Mouse (Mus musculus) kidney, adult 2 months (tissue): ENCODE results near the gene 1700001O22Rik. TPM values are rescaled to one million over a fixed set of nuclear protein-coding genes. Genes with fewer than 3 reads are reported as not detected.

Experiments
- DNase-seq: peaks from one replicate; pipeline ENCODE4 v3.0.0; 2021
- H3K27ac ChIP-seq: fragments of 200-500 bp; 2 replicates; pipeline ENCODE4 v1.5.1; 2012; ENCODE audit warnings: low read depth, low read length, control low read depth, inconsistent platforms; ENCODE audit not compliant: insufficient read depth
- H3K27me3 ChIP-seq: fragments of 200-500 bp; replicated peaks from 2 replicates; pipeline ENCODE4 v1.6.1; 2012; ENCODE audit warnings: mild to moderate bottlenecking, moderate library complexity, low read length, inconsistent platforms; ENCODE audit not compliant: control insufficient read depth, insufficient read depth
- H3K36me3 ChIP-seq: fragments of 200-500 bp; 2 replicates; pipeline ENCODE4 v1.6.1; 2012; ENCODE audit warnings: mild to moderate bottlenecking, moderate library complexity, low read length, inconsistent platforms; ENCODE audit not compliant: control insufficient read depth, insufficient read depth
- H3K4me1 ChIP-seq: fragments of 200-500 bp; 2 replicates; pipeline ENCODE4 v1.6.1; 2011; ENCODE audit warnings: low read length; ENCODE audit not compliant: control insufficient read depth, insufficient read depth
- H3K4me3 ChIP-seq: fragments of 200-500 bp; 2 replicates; pipeline ENCODE4 v1.5.1; 2011; ENCODE audit warnings: mild to moderate bottlenecking, low read depth, low read length, control low read depth; ENCODE audit not compliant: insufficient read depth
- CTCF ChIP-seq: fragments of 200-500 bp; conservative IDR thresholded peaks from 2 replicates; pipeline ENCODE4 v1.5.1; 2011; ENCODE audit warnings: low read depth, mild to moderate bottlenecking, control low read depth, low read length, moderate library complexity, mixed read lengths; ENCODE audit not compliant: insufficient read depth, insufficient read length
- POLR2A ChIP-seq: fragments of 200-500 bp; IDR thresholded peaks from one replicate; pipeline ENCODE4 v1.6.1; 2011; ENCODE audit warnings: low read depth, low read length, control low read depth
- WGBS: fragments of 180-500 bp; shearing (Covaris S2); methylation state at CpG from one replicate; pipeline ENCODE4 v1.1.7; 2018; 5-methylcytosine and 5-hydroxymethylcytosine counted together
- polyA plus RNA-seq: library from polyadenylated mRNA; depleted of rRNA; stranded (reverse); fragments of >200 nt; gene quantifications from 2 replicates; pipeline ENCODE4 v1.2.3, GENCODE M21; 2012

1700001O22Rik gene
- polyA plus RNA-seq, 1 experiment = 1.7 TPM

DNA sequence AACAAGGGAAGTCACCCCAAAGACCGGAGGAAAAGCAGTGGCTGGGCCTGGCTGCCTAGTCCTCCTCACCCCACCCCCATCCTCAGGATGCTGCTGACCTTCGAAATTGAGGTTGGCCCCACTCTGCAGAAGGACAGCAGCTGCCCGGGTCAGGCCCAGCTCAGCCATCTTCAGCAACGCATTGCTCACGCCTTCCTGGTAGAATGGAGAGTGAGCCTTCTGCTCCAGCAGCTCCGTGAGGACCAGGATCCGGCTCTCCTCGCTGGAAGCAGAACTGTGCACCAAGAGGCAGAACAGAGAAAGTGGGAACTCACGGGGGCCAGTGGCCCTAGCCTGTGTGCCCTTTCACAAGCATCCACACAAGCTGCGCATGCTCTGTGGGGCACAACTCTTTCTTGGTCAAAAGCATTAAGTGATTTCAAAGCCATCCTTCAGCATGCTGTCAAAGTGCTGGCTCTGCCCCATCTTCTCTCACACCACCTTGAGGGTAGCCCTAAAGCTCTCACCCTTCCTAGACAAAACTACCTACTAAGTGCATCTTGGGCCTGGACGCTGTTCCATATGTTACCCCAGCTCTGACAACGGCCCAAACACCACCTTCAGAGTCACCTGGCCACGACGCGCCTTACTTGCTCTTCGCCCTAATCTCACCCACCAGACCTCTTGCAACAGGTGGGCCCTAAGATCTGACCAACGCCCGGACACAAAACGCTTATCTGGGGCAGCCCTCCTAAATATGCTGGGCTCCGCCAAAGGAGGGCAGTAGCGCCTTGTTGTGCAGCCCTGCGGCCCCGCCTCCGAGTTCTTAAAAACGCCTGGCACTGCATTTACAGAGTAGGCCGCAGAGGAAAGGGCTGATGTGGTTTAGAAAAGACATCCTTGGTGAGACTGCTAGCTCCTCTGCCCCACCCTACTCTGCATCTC is 23.6 kb upstream of the 1700001O22Rik start:
- DNase-seq = peak; percentile 69
- no peak overlapping the region for H3K27ac ChIP-seq
- WGBS = 27% methylated on average over 26 of the region's 26 CpGs

DNA sequence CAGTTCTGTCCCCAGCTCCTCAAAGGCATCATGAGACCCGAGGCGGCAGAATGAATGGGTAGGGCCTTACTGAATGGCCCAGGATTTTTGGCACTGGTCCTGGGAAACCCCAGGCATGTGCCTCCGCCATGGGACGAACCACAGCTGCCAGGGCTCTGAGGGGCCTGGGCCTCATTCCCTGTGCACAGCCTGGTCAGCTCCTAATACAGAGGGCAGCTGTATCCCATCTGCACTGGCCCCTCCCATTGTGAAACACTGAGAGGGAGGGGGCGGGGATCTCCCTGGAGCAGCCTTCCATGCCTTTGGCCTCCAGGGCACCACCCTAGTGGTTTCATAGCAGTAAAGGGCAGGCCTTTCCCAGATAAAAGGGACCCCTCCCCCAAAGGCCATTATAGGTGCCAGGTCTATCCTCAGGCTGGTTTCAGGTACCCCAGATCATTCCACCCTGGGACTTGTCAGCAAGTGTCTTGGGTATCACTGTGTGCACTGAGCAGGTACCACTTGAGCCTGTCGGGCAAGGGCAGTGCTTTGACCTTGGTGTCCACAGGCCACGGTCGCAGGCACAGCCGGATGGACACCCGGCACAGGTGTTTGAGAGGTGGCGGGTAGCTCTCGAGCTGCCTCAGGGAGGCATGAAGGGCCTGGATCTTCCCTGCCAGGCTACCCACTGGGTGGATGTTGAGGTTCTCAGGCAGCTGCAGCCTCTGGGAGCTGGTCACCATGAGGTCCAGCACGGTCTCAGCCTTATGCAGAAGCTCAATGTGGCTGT is 20.1 kb upstream of the 1700001O22Rik start:
- H3K27me3 ChIP-seq = no peaks in the 10 kb centered on the region
- TF ChIP-seq POLR2A = no peak
- no peak for TF ChIP-seq CTCF
- 55% methylated on average over 13 of the region's 13 CpGs for WGBS
- peak; percentile 73 for DNase-seq
- no peaks in the 10 kb centered on the region; the same call in 1 of the 2 replicates for H3K36me3 ChIP-seq
- no peak overlapping the region for H3K4me3 ChIP-seq
- peaks cover 7% of the 10 kb centered on the region; the same call in 1 of the 2 replicates for H3K4me1 ChIP-seq
- no peak overlapping the region for H3K27ac ChIP-seq

More for the DNA sequence above, 23.6 kb upstream of the 1700001O22Rik start:
- H3K4me3 ChIP-seq = peak overlapping the region; percentile 70
- TF ChIP-seq CTCF = peak; percentile 30
- TF ChIP-seq POLR2A = no peak
- peaks cover 7% of the 10 kb centered on the region; the same call in 1 of the 2 replicates for H3K4me1 ChIP-seq
- H3K36me3 ChIP-seq = no peaks in the 10 kb centered on the region; the same call in 1 of the 2 replicates
- no peaks in the 10 kb centered on the region for H3K27me3 ChIP-seq

DNA sequence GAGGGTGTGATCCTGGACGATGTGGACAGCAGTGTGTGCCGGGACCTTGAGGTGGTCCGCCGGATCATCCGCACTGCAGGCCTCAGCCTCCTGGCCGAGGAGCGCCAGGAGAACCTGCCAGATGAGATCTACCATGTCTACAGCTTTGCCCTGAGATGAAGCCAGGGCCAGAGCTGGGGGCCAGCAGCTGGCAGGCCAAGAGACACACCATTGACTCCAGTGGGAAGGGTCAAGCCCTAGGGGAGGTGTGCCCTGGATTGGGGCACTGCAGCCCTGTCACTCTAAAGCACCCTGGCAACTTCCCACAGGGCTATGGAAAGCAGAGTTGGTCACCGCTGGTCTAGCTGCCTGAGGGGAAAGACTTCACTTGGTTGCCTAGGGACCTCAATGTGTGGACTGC is 19.0 kb upstream of the 1700001O22Rik start:
- Histone ChIP-seq H3K36me3 (no peaks in the 10 kb centered on the region; the same call in 1 of the 2 replicates), H3K27ac (no peak overlapping the region), H3K4me3 (no peak overlapping the region), H3K4me1 (peaks cover 7% of the 10 kb centered on the region; the same call in 1 of the 2 replicates), H3K27me3 (no peaks in the 10 kb centered on the region)
- WGBS = 90% methylated on average over 8 of the region's 8 CpGs
- no peak for TF ChIP-seq POLR2A
- TF ChIP-seq CTCF = no peak
- DNase-seq = no peak

DNA sequence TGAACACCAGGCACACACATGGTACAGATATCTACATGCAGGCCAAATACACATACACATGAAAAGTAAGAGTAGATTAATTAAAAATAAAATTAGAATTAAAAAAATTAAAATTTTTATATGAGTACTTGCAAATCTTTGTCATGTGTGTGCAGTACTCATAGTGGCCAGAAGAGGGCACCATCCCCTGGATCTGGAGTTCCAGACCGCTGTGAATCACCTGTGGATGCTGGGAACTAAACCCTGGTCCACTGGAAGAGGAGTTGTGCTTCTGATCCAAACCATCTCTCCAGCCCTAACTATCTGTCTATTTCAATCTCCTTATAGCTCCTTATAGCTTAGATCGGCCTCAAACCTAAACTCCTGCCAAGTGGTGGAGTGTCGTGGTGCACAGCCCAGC is 17.6 kb upstream of the 1700001O22Rik start:
- Histone ChIP-seq H3K4me3 (no peak overlapping the region), H3K27ac (no peak overlapping the region), H3K27me3 (no peaks in the 10 kb centered on the region), H3K36me3 (no peaks in the 10 kb centered on the region; the same call in 1 of the 2 replicates), H3K4me1 (no peaks in the 10 kb centered on the region)
- WGBS = 93% methylated on average over 3 of the region's 3 CpGs
- no peak for DNase-seq
- TF ChIP-seq POLR2A (no peak), CTCF (0 out of 2 replicates have a peak, but pooled peaks have one; percentile 28)

DNA sequence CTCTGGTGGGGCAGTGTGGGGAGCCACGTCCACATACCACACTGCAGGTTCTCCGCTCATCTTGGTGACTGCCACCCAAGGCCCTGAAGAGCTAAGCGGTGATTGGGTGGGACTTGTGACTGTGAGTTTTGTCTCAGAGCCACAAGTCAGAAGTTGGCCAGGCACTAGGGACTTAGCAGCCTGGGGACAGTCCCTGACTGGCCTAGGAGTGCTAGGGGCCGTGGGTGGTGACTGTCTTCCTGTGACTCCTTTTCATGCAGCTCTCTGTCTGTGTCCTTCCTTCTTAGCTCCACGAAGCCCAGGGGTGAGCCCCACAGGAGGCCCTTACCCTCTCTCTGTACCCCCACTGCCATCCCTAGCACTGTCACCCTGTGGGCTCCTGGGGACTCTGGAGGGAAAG is 16.4 kb upstream of the 1700001O22Rik start:
- DNase-seq = no peak
- 97% methylated on average over 5 of the region's 5 CpGs for WGBS
- Histone ChIP-seq H3K4me3 (no peak overlapping the region), H3K36me3 (no peaks in the 10 kb centered on the region; the same call in 1 of the 2 replicates), H3K4me1 (no peaks in the 10 kb centered on the region), H3K27me3 (no peaks in the 10 kb centered on the region), H3K27ac (no peak overlapping the region)
- TF ChIP-seq CTCF (no peak), POLR2A (no peak)

DNA sequence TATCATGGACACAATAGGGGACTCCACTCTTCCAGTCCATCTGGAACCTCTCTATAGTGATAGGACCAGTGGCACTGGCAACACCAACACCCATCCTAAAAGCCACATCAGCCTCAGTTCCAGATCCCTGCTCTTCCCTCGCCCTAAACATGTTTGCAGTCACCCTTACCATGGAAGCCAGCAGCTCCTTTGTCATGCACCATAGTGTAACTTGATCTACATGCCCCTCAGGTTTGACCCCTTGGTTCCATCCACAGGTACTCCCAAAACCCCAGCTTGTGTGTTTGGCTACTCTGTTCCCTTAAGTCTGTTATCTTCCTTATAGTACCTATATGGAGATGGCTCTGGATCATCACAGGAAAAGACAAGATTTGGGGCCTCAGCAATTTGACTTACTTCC is 12.9 kb upstream of the 1700001O22Rik start:
- H3K4me3 ChIP-seq = no peak overlapping the region
- TF ChIP-seq POLR2A (no peak), CTCF (no peak)
- 97% methylated on average over 1 of the region's 1 CpGs for WGBS
- no peak overlapping the region for H3K27ac ChIP-seq
- DNase-seq = no peak
- H3K36me3 ChIP-seq = no peaks in the 10 kb centered on the region
- no peaks in the 10 kb centered on the region for H3K27me3 ChIP-seq
- no peaks in the 10 kb centered on the region for H3K4me1 ChIP-seq
